8 mouse cellular contexts compared by ENCODE assay signal in genomic region chr1:191275527-191275926, GRCm38 (mm10). TPM values are rescaled to one million over a fixed set of nuclear protein-coding genes. Genes with fewer than 3 reads are reported as not detected.
A peak's percentile ranks its signal among the peaks of the same experiment; 100 is the strongest.
DNase-seq lines count a peak whose midpoint lies in the region; ATAC-seq and TF ChIP-seq lines count a peak whose summit lies in the region.

No protein-coding gene starts in this region.

- H3K9me3 ChIP-seq in kidney, embryonic 16.5 days (ENCODE audit: low read length), result no peaks in the 10 kb centered on the region
- H3K9me3 ChIP-seq in liver, postnatal 0 days (ENCODE audit: low read length), result no peaks in the 10 kb centered on the region

- H3K36me3 ChIP-seq in kidney, embryonic 16.5 days (ENCODE audit: insufficient read depth, low read length), result no peaks in the 10 kb centered on the region
- no peaks in the 10 kb centered on the region for H3K36me3 ChIP-seq in liver, postnatal 0 days (replicated peaks; ENCODE audit: insufficient read depth, low read length)

- no peaks in the 10 kb centered on the region for H3K4me1 ChIP-seq in kidney, embryonic 16.5 days (ENCODE audit: insufficient read depth, low read length)
- peaks cover 13% of the 10 kb centered on the region for H3K4me1 ChIP-seq in liver, postnatal 0 days (ENCODE audit: insufficient read depth)

- no peaks in the 10 kb centered on the region for H3K27me3 ChIP-seq in kidney, embryonic 16.5 days (ENCODE audit: insufficient read depth, low read length)
- no peaks in the 10 kb centered on the region for H3K27me3 ChIP-seq in liver, postnatal 0 days (ENCODE audit: insufficient read depth, low read length)

- DNase-seq in CD4-positive helper T cell, adult 2 months (ENCODE audit: low read depth, low spot score), result peak; percentile 75
- DNase-seq in adrenal gland, adult 18-20 months (ENCODE audit: low spot score in 2 of 2), result peak; percentile 89 to 91
- DNase-seq in embryo, embryonic 11 days, result peak; percentile 81
- DNase-seq in heart, adult 9 months (ENCODE audit: low spot score in 2 of 2), result peak; percentile 45 to 65
- DNase-seq in liver, postnatal 0 days, result peak; percentile 86
- peak; percentile 70 for DNase-seq in ovary, postnatal 36 days (ENCODE audit: low spot score)
- peak; percentile 85 for DNase-seq in thymus, postnatal 4 days

- H3K27ac ChIP-seq in kidney, embryonic 16.5 days (ENCODE audit: low read length), result no peak overlapping the region
- H3K27ac ChIP-seq in liver, postnatal 0 days (ENCODE audit: low read depth), result peak overlapping the region; percentile 45; the same call in 1 of the 2 replicates

- ATAC-seq in kidney, embryonic 16.5 days (ENCODE audit: low FRiP score, low TSS enrichment), result 0 out of 2 replicates have a peak, but pooled peaks have one; percentile 57
- ATAC-seq in liver, postnatal 0 days, result peak; percentile 35; the same call in 1 of the 2 replicates

- no peak for TF ChIP-seq EP300 in liver, postnatal 0 days (IDR thresholded peaks at IDR 0.05; ENCODE audit: low read depth)

- H3K4me2 ChIP-seq in kidney, embryonic 16.5 days (replicated peaks; ENCODE audit: low read depth, low read length), result no peak overlapping the region
- no peak overlapping the region for H3K4me2 ChIP-seq in liver, postnatal 0 days (ENCODE audit: low read depth, low read length)

- WGBS in kidney, embryonic 16.5 days, result 9% methylated on average over 12 of the region's 12 CpGs
- 9% methylated on average over 12 of the region's 12 CpGs for WGBS in liver, postnatal 0 days (ENCODE audit: insufficient replicate concordance)

- TF ChIP-seq CTCF in liver, postnatal 0 days (IDR thresholded peaks at IDR 0.05; ENCODE audit: low read depth), result peak; percentile 93

- no peak overlapping the region for H3K4me3 ChIP-seq in kidney, embryonic 16.5 days (ENCODE audit: low read length)
- H3K4me3 ChIP-seq in liver, postnatal 0 days (ENCODE audit: low read depth, low read length), result no peak overlapping the region

- H3K9ac ChIP-seq in kidney, embryonic 16.5 days (replicated peaks; ENCODE audit: low read length), result no peak overlapping the region
- H3K9ac ChIP-seq in liver, postnatal 0 days (replicated peaks), result no peak overlapping the region

RNA-seq across cellular contexts. Expression of gene Nenf, which starts 42.5 kb away (rescaled TPM):
- 10 to 100 TPM; 90.4 to 91.1 TPM for total RNA-seq in adrenal gland, adult 18-20 months (2021)
- 86.7 and 92.6 TPM in 2 replicates for polyA plus RNA-seq in kidney, embryonic 16.5 days (2015; fragmentation: Nextera tagmentation; extraction: Ambion mirVana)
- polyA plus RNA-seq in liver, postnatal 0 days (2015; fragmentation: Nextera tagmentation; extraction: Ambion mirVana), result 36.6 and 37.0 TPM in 2 replicates

RNA-seq across cellular contexts. Expression of gene Tmem206, which starts 50.2 kb away (rescaled TPM):
- 1 to 10 TPM; 4.7 to 5.7 TPM for total RNA-seq in adrenal gland, adult 18-20 months (2021)
- polyA plus RNA-seq in kidney, embryonic 16.5 days (2015; fragmentation: Nextera tagmentation; extraction: Ambion mirVana), result 26.4 TPM in 2 replicates
- 3.8 and 4.4 TPM in 2 replicates for polyA plus RNA-seq in liver, postnatal 0 days (2015; fragmentation: Nextera tagmentation; extraction: Ambion mirVana)

RNA-seq across cellular contexts. Expression of gene Atf3, which starts 57.7 kb away (rescaled TPM):
- total RNA-seq in adrenal gland, adult 18-20 months (2021), result 10 to 100 TPM in 1 of 2 experiments, 1 to 10 TPM in 1; 6.0 to 30.7 TPM
- 4.1 and 4.4 TPM in 2 replicates for polyA plus RNA-seq in kidney, embryonic 16.5 days (2015; fragmentation: Nextera tagmentation; extraction: Ambion mirVana)
- polyA plus RNA-seq in liver, postnatal 0 days (2015; fragmentation: Nextera tagmentation; extraction: Ambion mirVana), result 1.00 and 1.3 TPM in 2 replicates
